Mouse (Mus musculus) CD8-positive naive resting alpha-beta T cell, adult 2 months (primary cell): ENCODE measurements around the gene Nrm.

Experiments
- DNase-seq, 2 experiments: peaks; one replicate each; pipeline ENCODE4 v3.0.0; 2022; ENCODE audit warnings: low read depth in 2 of 2, low spot score in 2 of 2

Gene Nrm

GRCm38 (mm10) chr17:35903343-35903991 lies 42.3 kb downstream of the Nrm start:
- DNase-seq, result no peak

- no peak for DNase-seq
Measured at GRCm38 (mm10) chr17:35903992-35904355, 42.9 kb downstream of the Nrm start.

GRCm38 (mm10) chr17:35905587-35905986 lies 44.5 kb downstream of the Nrm start:
- DNase-seq, result no peak

- peak in 1 of 2 experiments; percentile 16 for DNase-seq
Measured at GRCm38 (mm10) chr17:35907609-35908008, 46.5 kb downstream of the Nrm start.

GRCm38 (mm10) chr17:35909186-35909918 lies 48.2 kb downstream of the Nrm start:
- no peak for DNase-seq

- DNase-seq, result peak; percentile 93 to 98
Measured at GRCm38 (mm10) chr17:35909919-35910369, 48.8 kb downstream of the Nrm start, which contains the start of gene Atat1. Atat1 (minus strand) TSS chr17:35910075.

GRCm38 (mm10) chr17:35914975-35915374 lies 53.9 kb downstream of the Nrm start:
- no peak for DNase-seq
